ENCODE assay signal across 21 mouse cellular contexts in the genomic region with DNA sequence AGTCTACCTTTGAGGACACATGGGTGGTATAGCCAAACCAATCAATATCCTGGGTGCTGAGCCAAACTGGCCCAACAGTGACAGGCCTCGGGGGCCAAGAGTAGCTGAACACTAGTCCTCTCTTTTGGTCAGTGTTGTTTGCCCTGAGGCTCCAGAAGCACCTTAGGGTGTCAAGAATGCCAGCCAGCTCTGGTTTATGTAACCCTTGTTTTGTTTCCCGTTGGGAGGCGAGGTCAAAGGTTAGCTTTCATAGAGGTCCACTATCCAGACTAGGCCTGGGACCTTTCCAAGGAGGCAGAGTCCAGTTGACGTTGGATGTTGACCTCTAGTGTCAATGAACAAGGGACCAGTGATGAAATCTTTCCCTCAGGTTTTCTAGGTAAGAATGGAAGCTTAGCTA.
A peak's percentile ranks its signal among the peaks of the same experiment; 100 is the strongest.
DNase-seq lines count a peak whose midpoint lies in the region; ATAC-seq and TF ChIP-seq lines count a peak whose summit lies in the region.
"Had no signal": no experiment of that assay in that cellular context is flagged by ENCODE, and none has a peak within 500 bp of the region (broad histone marks: within the 10 kb centered on the region; RNA-seq: fewer than 3 reads in every experiment).

No protein-coding gene starts in this region.

- H3K4me3 ChIP-seq in stomach, embryonic 15.5 days (replicated peaks), result no peak overlapping the region
- H3K4me3 ChIP-seq in stomach, postnatal 0 days (ENCODE audit: low read depth, low read length), result no peak overlapping the region
- no peak overlapping the region for H3K4me3 ChIP-seq in liver, embryonic 13.5 days (replicated peaks)
- no peak overlapping the region for H3K4me3 ChIP-seq in hindbrain, embryonic 16.5 days (ENCODE audit: low read length)
- H3K4me3 ChIP-seq: embryonic facial prominence, embryonic 12.5 days; forebrain, embryonic 12.5 days; hindbrain, embryonic 13.5 days; limb, embryonic 12.5 days; midbrain, embryonic 12.5 days; neural tube, embryonic 15.5 days had no signal

- peak; percentile 27; the same call in 1 of the 2 replicates for ATAC-seq in stomach, embryonic 15.5 days (ENCODE audit: insufficient read depth, low FRiP score, low read depth)
- no peak for ATAC-seq in stomach, postnatal 0 days (ENCODE audit: low FRiP score, low TSS enrichment)
- ATAC-seq in liver, embryonic 13.5 days (ENCODE audit: low read depth), result peak; percentile 61
- no peak for ATAC-seq in hindbrain, embryonic 16.5 days
- ATAC-seq: CD4-positive, CD25-positive, alpha-beta regulatory T cell, adult 4 months; inflammation-experienced regulatory T-cells, adult 6 months had no signal

- peak; percentile 55 for DNase-seq in adrenal gland, postnatal 10 days
- DNase-seq in adrenal gland, postnatal 25 days, result no peak
- DNase-seq in stomach, postnatal 0 days (ENCODE audit: low spot score), result no peak
- DNase-seq in liver, embryonic 13.5 days, result peak; percentile 2
- no peak for DNase-seq in B cell, adult 2 months
- no peak for DNase-seq in testis, postnatal 14 days (ENCODE audit: low spot score)
- DNase-seq: cerebellum, adult 18-20 months; cerebellum, postnatal 25 days; gastrocnemius, postnatal 36 days; heart, postnatal 36 days; lung, embryonic 14.5 days had no signal

- no peaks in the 10 kb centered on the region for H3K4me1 ChIP-seq in stomach, embryonic 15.5 days
- no peaks in the 10 kb centered on the region for H3K4me1 ChIP-seq in stomach, postnatal 0 days (replicated peaks; ENCODE audit: control insufficient read depth, insufficient read depth)
- peaks cover 11% of the 10 kb centered on the region for H3K4me1 ChIP-seq in liver, embryonic 13.5 days (replicated peaks)
- no peaks in the 10 kb centered on the region for H3K4me1 ChIP-seq in hindbrain, embryonic 16.5 days (ENCODE audit: control insufficient read depth, insufficient read depth, low read depth, low read length)
- H3K4me1 ChIP-seq: embryonic facial prominence, embryonic 12.5 days; midbrain, embryonic 12.5 days had no signal

- no peaks in the 10 kb centered on the region for H3K36me3 ChIP-seq in stomach, embryonic 15.5 days
- H3K36me3 ChIP-seq in stomach, postnatal 0 days (ENCODE audit: control insufficient read depth, insufficient read depth, low read length), result no peaks in the 10 kb centered on the region
- no peaks in the 10 kb centered on the region for H3K36me3 ChIP-seq in liver, embryonic 13.5 days
- H3K36me3 ChIP-seq in hindbrain, embryonic 16.5 days (ENCODE audit: control insufficient read depth, insufficient read depth, low read length), result no peaks in the 10 kb centered on the region
- H3K36me3 ChIP-seq: embryonic facial prominence, embryonic 12.5 days; forebrain, embryonic 12.5 days; hindbrain, embryonic 13.5 days; limb, embryonic 12.5 days; midbrain, embryonic 12.5 days; neural tube, embryonic 15.5 days had no signal

- no peak overlapping the region for H3K27ac ChIP-seq in stomach, embryonic 15.5 days
- H3K27ac ChIP-seq in stomach, postnatal 0 days (replicated peaks), result no peak overlapping the region
- no peak overlapping the region for H3K27ac ChIP-seq in liver, embryonic 13.5 days
- H3K27ac ChIP-seq in hindbrain, embryonic 16.5 days (ENCODE audit: low read depth, low read length), result no peak overlapping the region
- H3K27ac ChIP-seq: embryonic facial prominence, embryonic 12.5 days; forebrain, embryonic 12.5 days; hindbrain, embryonic 13.5 days; limb, embryonic 12.5 days; midbrain, embryonic 12.5 days; neural tube, embryonic 15.5 days had no signal

- H3K27me3 ChIP-seq in stomach, embryonic 15.5 days (replicated peaks), result no peaks in the 10 kb centered on the region
- no peaks in the 10 kb centered on the region for H3K27me3 ChIP-seq in stomach, postnatal 0 days (ENCODE audit: control insufficient read depth, insufficient read depth, low read length)
- H3K27me3 ChIP-seq in liver, embryonic 13.5 days, result no peaks in the 10 kb centered on the region
- no peaks in the 10 kb centered on the region for H3K27me3 ChIP-seq in hindbrain, embryonic 16.5 days (replicated peaks; ENCODE audit: control insufficient read depth, insufficient read depth, low read length)
- H3K27me3 ChIP-seq: neural tube, embryonic 15.5 days had no signal

- no peak overlapping the region for H3K4me2 ChIP-seq in stomach, embryonic 15.5 days
- H3K4me2 ChIP-seq in stomach, postnatal 0 days (replicated peaks; ENCODE audit: low read depth), result no peak overlapping the region
- H3K4me2 ChIP-seq in liver, embryonic 13.5 days, result no peak overlapping the region
- H3K4me2 ChIP-seq in hindbrain, embryonic 16.5 days (ENCODE audit: low read length), result no peak overlapping the region
- H3K4me2 ChIP-seq: embryonic facial prominence, embryonic 12.5 days; forebrain, embryonic 12.5 days; hindbrain, embryonic 13.5 days; limb, embryonic 12.5 days; lung, embryonic 14.5 days; midbrain, embryonic 12.5 days; neural tube, embryonic 15.5 days had no signal

- H3K9ac ChIP-seq in stomach, embryonic 15.5 days, result no peak overlapping the region
- no peak overlapping the region for H3K9ac ChIP-seq in stomach, postnatal 0 days (ENCODE audit: low read length)
- H3K9ac ChIP-seq in liver, embryonic 13.5 days, result no peak overlapping the region
- H3K9ac ChIP-seq in hindbrain, embryonic 16.5 days (ENCODE audit: low read depth, low read length), result no peak overlapping the region
- H3K9ac ChIP-seq: embryonic facial prominence, embryonic 12.5 days; forebrain, embryonic 12.5 days; hindbrain, embryonic 13.5 days; limb, embryonic 12.5 days; lung, embryonic 14.5 days; midbrain, embryonic 12.5 days; neural tube, embryonic 15.5 days had no signal

- 69% methylated on average over 4 of the region's 4 CpGs for WGBS in stomach, embryonic 15.5 days
- 73% methylated on average over 4 of the region's 4 CpGs for WGBS in stomach, postnatal 0 days
- WGBS in liver, embryonic 13.5 days (ENCODE audit: insufficient replicate concordance), result 49% methylated on average over 4 of the region's 4 CpGs
- 76% methylated on average over 4 of the region's 4 CpGs for WGBS in hindbrain, embryonic 16.5 days

- no peaks in the 10 kb centered on the region for H3K9me3 ChIP-seq in stomach, embryonic 15.5 days
- no peaks in the 10 kb centered on the region for H3K9me3 ChIP-seq in stomach, postnatal 0 days (ENCODE audit: control insufficient read depth, low read length)
- no peaks in the 10 kb centered on the region for H3K9me3 ChIP-seq in liver, embryonic 13.5 days (replicated peaks)
- H3K9me3 ChIP-seq in hindbrain, embryonic 16.5 days (ENCODE audit: control insufficient read depth, low read length), result no peaks in the 10 kb centered on the region
- H3K9me3 ChIP-seq: embryonic facial prominence, embryonic 12.5 days; forebrain, embryonic 12.5 days; hindbrain, embryonic 13.5 days; limb, embryonic 12.5 days; midbrain, embryonic 12.5 days; neural tube, embryonic 15.5 days had no signal

- no peak for TF ChIP-seq CTCF in stomach, postnatal 0 days (IDR thresholded peaks at IDR 0.05; ENCODE audit: low read depth)

- TF ChIP-seq EP300 in stomach, postnatal 0 days (optimal IDR thresholded peaks at IDR 0.05), result no peak

Comparison
In these comparisons a context has a peak if more than half of its experiments do, and no peak if none do; other contexts are left out.
1. DNase-seq: peak in adrenal gland, postnatal 10 days (single experiment) and liver, embryonic 13.5 days (single experiment); none in adrenal gland, postnatal 25 days (single experiment), stomach, postnatal 0 days (single experiment), B cell, adult 2 months (0 of 2) and testis, postnatal 14 days (single experiment).
2. ATAC-seq: peak in stomach, embryonic 15.5 days (single experiment) and liver, embryonic 13.5 days (single experiment); none in stomach, postnatal 0 days (single experiment) and hindbrain, embryonic 16.5 days (single experiment).